Mouse (Mus musculus) spleen, adult 2 months (tissue): Measurements from ENCODE around the gene Zfp976.
"Not testable (repeated sequence)": the region's sequence is repeated elsewhere in the genome, so short reads cannot be mapped to it uniquely, and the experiment has no call there.

Experiments
- CTCF ChIP-seq: fragments of 200-500 bp; IDR thresholded peaks from 2 replicates; pipeline ENCODE4 v1.5.1; 2011; ENCODE audit warnings: mild to moderate bottlenecking, inconsistent platforms; ENCODE audit not compliant: insufficient read depth, insufficient read length, insufficient replicate concordance; ENCODE audit errors: extremely low read depth
- POLR2A ChIP-seq: fragments of 200-500 bp; IDR thresholded peaks from 2 replicates; pipeline ENCODE4 v1.6.1; 2011; ENCODE audit warnings: low read depth, low read length, inconsistent platforms

DNA sequence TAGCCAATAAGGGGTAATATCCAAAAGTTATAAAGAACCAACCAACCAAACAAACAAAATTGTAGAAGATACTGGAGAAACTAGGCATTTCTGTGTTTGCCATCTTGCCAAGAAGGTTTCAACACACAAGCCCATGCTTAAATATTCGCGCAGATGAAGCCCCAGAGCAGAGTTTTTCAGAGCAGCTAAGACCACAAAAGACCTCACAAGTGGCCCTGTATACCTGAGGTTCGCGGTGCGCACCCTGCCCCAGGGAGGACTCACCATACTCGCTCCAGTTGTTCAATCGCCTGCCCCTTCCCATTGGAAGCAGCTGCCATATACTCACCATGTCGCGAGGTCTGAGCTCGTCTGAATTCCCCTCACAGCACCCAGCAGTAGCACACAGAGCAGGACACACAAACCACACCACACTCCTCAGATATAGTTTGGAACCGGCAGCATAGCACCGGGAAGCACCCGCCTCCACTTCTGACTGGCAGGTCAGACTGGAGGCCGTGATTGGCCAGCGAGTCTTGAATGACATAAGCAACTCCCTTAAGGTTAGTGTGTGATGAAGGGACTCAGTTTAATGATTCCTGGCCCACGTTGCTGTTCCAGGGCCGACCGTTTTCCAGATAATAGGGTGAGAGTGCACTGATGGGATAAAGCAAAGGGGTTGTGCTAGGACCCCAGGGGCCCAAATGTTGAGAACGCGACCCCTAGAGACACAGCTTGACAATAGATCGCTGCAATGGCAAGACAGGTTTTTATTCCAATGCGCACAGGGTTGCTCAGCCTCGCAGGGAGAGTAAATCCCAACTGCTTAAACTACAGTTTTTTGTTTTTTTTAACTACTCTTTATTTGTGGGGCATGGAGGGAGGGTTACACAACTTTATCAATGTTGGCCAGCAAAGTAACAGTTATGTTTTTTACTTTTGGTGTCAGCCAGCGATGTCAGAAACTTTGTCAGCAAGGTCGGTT lies at the start of gene Zfp976:
- TF ChIP-seq CTCF, POLR2A: not testable (repeated sequence)
